Mouse (Mus musculus): ENCODE results near the gene Cacng8.

- TF ChIP-seq CTCF (IDR thresholded peaks at IDR 0.05; ENCODE audit: borderline replicate concordance, control insufficient read depth, extremely low read depth, insufficient read depth, low read length, poor library complexity): no peak
- no peak for TF ChIP-seq POLR2A (IDR thresholded peaks at IDR 0.05; ENCODE audit: control insufficient read depth, extremely low read depth, insufficient read depth, low read length, poor library complexity)
Measured at GRCm38 (mm10) chr7:3388885-3389284, 1.6 kb upstream of the Cacng8 start.

Data from thymus, adult 2 months (tissue).